Mouse (Mus musculus) bone marrow macrophage, adult 2 months (primary cell): ENCODE measurements at regions not wholly inside any gene's neighbourhood (a gene's known extent, or its start where the extent isn't known, plus 50 kb on each side); places are given as distances from the start of the nearest gene placed in this dataset.

Experiments
- CTCF ChIP-seq: IDR thresholded peaks from 2 replicates; pipeline ENCODE4 v1.5.1; 2012; ENCODE audit warnings: low read depth, mild to moderate bottlenecking, low read length, moderate library complexity
- POLR2A ChIP-seq: IDR thresholded peaks from 2 replicates; pipeline ENCODE4 v1.6.1; 2012; ENCODE audit warnings: mild to moderate bottlenecking, low read depth, low read length, borderline replicate concordance

DNA sequence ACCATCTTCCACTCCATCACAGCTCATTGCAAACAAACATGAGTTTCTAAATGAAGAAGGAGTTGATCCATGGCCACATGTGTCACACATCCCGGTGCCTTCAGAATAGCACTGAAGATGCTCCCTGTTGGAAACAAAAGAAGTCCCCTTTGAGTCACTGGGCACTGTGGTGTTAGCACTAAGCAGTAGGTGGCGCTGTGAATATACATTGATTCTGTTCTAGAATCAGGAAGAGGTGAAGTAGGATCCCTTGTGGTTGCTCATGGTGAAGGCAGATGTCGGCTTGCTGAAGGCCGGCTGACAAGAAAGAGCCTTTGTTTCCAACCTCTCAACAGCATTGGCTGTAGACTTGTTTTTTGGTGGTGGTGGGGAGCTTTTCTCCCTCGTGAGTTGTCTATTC lies 104.0 kb downstream of the Mbip start:
- TF ChIP-seq POLR2A = no peak
- no peak for TF ChIP-seq CTCF
